Mouse (Mus musculus) stomach, postnatal 0 days (tissue): ENCODE data around the gene Phrf1.

ENCODE experiments used
- CTCF ChIP-seq: IDR thresholded peaks from 2 replicates; pipeline ENCODE4 v1.5.1; 2016; ENCODE audit warnings: antibody characterized with exemption, low read depth, mild to moderate bottlenecking, moderate library complexity
- EP300 ChIP-seq: optimal IDR thresholded peaks from 2 replicates; pipeline ENCODE3; 2016; ENCODE audit warnings: antibody characterized with exemption

DNA sequence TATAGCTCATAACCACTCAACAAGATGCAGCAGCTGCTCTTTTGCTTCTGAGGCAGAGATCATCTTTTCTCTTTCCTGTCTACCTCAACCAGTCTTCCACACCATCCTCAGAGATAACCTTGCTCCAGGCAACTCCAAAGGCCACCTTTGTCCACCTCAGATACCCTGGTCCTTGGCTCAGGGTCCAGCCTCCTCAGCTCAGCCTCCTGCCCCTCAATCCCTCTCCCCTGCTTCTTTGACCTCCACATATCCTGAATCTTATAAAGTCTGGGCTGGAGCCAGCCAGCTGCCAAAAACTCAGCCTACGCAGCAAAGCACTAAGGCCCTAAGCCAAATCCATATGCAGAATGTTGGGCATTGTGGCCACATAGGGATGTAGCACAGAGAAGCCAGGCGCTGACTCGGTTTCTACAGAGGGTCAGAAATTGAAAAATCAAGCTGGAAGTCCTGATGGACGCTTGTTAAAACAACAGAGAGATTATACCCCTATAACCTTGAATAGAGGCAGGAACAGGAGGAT lies 5.8 kb upstream of the Phrf1 start:
- TF ChIP-seq EP300, result no peak
- TF ChIP-seq CTCF, result no peak
